Comparison of ENCODE assay signal across 10 mouse cellular contexts in genomic region chr6:52064176-52065015, GRCm38 (mm10). TPM values are rescaled to one million over a fixed set of nuclear protein-coding genes. Genes with fewer than 3 reads are reported as not detected.
DNase-seq lines count a peak whose midpoint lies in the region; ATAC-seq lines count a peak whose summit lies in the region.
"Had no signal": no experiment of that assay in that cellular context is flagged by ENCODE, and none has a peak within 500 bp of the region (broad histone marks: within the 10 kb centered on the region; RNA-seq: fewer than 3 reads in every experiment).

No protein-coding gene starts in this region.

- H3K4me1 ChIP-seq in hindbrain, embryonic 12.5 days: peaks cover 12% of the 10 kb centered on the region
- peaks cover 9% of the 10 kb centered on the region for H3K4me1 ChIP-seq in hindbrain, embryonic 10.5 days (replicated peaks)
- H3K4me1 ChIP-seq in brown adipose tissue, adult 24 weeks (ENCODE audit: control insufficient read depth, insufficient read depth, insufficient read length, low read length): peaks cover 3% of the 10 kb centered on the region; the same call in 1 of the 2 replicates
- H3K4me1 ChIP-seq in stomach, embryonic 16.5 days (ENCODE audit: control insufficient read depth, insufficient read depth, low read length): peaks cover 18% of the 10 kb centered on the region; the same call in 1 of the 2 replicates
- H3K4me1 ChIP-seq: heart, embryonic 13.5 days had no signal

- H3K27me3 ChIP-seq in hindbrain, embryonic 12.5 days: no peaks in the 10 kb centered on the region
- no peaks in the 10 kb centered on the region for H3K27me3 ChIP-seq in hindbrain, embryonic 10.5 days (ENCODE audit: insufficient read depth, poor library complexity, severe bottlenecking)
- H3K27me3 ChIP-seq in stomach, embryonic 16.5 days (ENCODE audit: control insufficient read depth, insufficient read depth, low read length): no peaks in the 10 kb centered on the region

- peak overlapping the region; percentile 52 for H3K27ac ChIP-seq in hindbrain, embryonic 12.5 days
- H3K27ac ChIP-seq in hindbrain, embryonic 10.5 days: no peak overlapping the region
- peak overlapping the region; percentile 59 for H3K27ac ChIP-seq in brown adipose tissue, adult 24 weeks (replicated peaks; ENCODE audit: low read depth, low read length)
- H3K27ac ChIP-seq in stomach, embryonic 16.5 days (ENCODE audit: low read length): peak overlapping the region; percentile 65
- H3K27ac ChIP-seq: heart, embryonic 13.5 days had no signal

- no peak for DNase-seq in hindbrain, embryonic 10.5 days (ENCODE audit: low spot score)
- DNase-seq in gonadal fat pad, adult 2 months (ENCODE audit: low read depth): peak; percentile 13
- DNase-seq in layer of hippocampus, adult 9-10 months (ENCODE audit: low spot score): peak; percentile 25
- DNase-seq in urinary bladder, postnatal 4 days (ENCODE audit: low spot score in 2 of 2): no peak

- WGBS in hindbrain, embryonic 12.5 days: 62% methylated on average over 13 of the region's 13 CpGs
- WGBS in hindbrain, embryonic 10.5 days: 83% methylated on average over 13 of the region's 13 CpGs
- WGBS in stomach, embryonic 16.5 days: 45% methylated on average over 13 of the region's 13 CpGs

- H3K9me3 ChIP-seq in hindbrain, embryonic 12.5 days (replicated peaks): no peaks in the 10 kb centered on the region
- H3K9me3 ChIP-seq in hindbrain, embryonic 10.5 days: no peaks in the 10 kb centered on the region
- no peaks in the 10 kb centered on the region for H3K9me3 ChIP-seq in stomach, embryonic 16.5 days (replicated peaks; ENCODE audit: control insufficient read depth, low read length)
- H3K9me3 ChIP-seq: G1E; heart, embryonic 13.5 days had no signal

- no peaks in the 10 kb centered on the region for H3K36me3 ChIP-seq in hindbrain, embryonic 12.5 days
- H3K36me3 ChIP-seq in hindbrain, embryonic 10.5 days: no peaks in the 10 kb centered on the region
- H3K36me3 ChIP-seq in stomach, embryonic 16.5 days (ENCODE audit: control insufficient read depth, insufficient read depth, low read length): no peaks in the 10 kb centered on the region
- H3K36me3 ChIP-seq: G1E; heart, embryonic 13.5 days had no signal

- H3K4me2 ChIP-seq in hindbrain, embryonic 12.5 days (replicated peaks): no peak overlapping the region
- peak overlapping the region; percentile 20; the same call in 1 of the 2 replicates for H3K4me2 ChIP-seq in stomach, embryonic 16.5 days (ENCODE audit: low read depth, low read length)
- H3K4me2 ChIP-seq: heart, embryonic 13.5 days had no signal

- H3K9ac ChIP-seq in hindbrain, embryonic 12.5 days: no peak overlapping the region
- H3K9ac ChIP-seq in stomach, embryonic 16.5 days (ENCODE audit: low read length): no peak overlapping the region
- H3K9ac ChIP-seq: heart, embryonic 13.5 days had no signal

- no peak overlapping the region for H3K4me3 ChIP-seq in hindbrain, embryonic 12.5 days
- H3K4me3 ChIP-seq in hindbrain, embryonic 10.5 days: no peak overlapping the region
- H3K4me3 ChIP-seq in brown adipose tissue, adult 24 weeks (ENCODE audit: insufficient read depth, low read depth, low read length): no peak overlapping the region
- H3K4me3 ChIP-seq in stomach, embryonic 16.5 days (replicated peaks; ENCODE audit: low read length): no peak overlapping the region; the same call in 1 of the 2 replicates
- H3K4me3 ChIP-seq: heart, embryonic 13.5 days had no signal

- ATAC-seq in hindbrain, embryonic 12.5 days (ENCODE audit: low FRiP score): peak; percentile 29; the same call in 1 of the 2 replicates
- peak; percentile 51 for ATAC-seq in megakaryocyte, adult 5-6 weeks (ENCODE audit: poor library complexity, severe bottlenecking)
- ATAC-seq in stomach, embryonic 16.5 days (ENCODE audit: insufficient read depth, low FRiP score): peak; percentile 80

RNA-seq across cellular contexts. Expression of gene Skap2, which starts 52.0 kb away (rescaled TPM):
- 24.4 and 27.8 TPM in 2 replicates for polyA plus RNA-seq in hindbrain, embryonic 12.5 days (2016; fragmentation: Nextera tagmentation; extraction: Ambion mirVana)
- 14.5 and 18.1 TPM in 2 replicates for polyA plus RNA-seq in hindbrain, embryonic 10.5 days (2016; fragmentation: Nextera tagmentation; extraction: Ambion mirVana)
- polyA plus RNA-seq in brown adipose tissue, adult 24 weeks (2012; ENCODE audit: insufficient read depth, insufficient read length, missing spikeins): 55.2 and 82.3 TPM in 2 replicates
- polyA plus RNA-seq in gonadal fat pad, adult 2 months (2012; rRNA removed): 14.6 and 19.0 TPM in 2 replicates
- 178 and 191 TPM in 2 replicates for total RNA-seq in megakaryocyte, adult 5-6 weeks (2015)
- 293 and 359 TPM in 2 replicates for total RNA-seq in megakaryocyte, adult 5-6 weeks (2017)
- 42.0 and 44.6 TPM in 2 replicates for polyA plus RNA-seq in stomach, embryonic 16.5 days (2015; fragmentation: Nextera tagmentation; extraction: Ambion mirVana)

Comparison
In these comparisons a context has a peak if more than half of its experiments do, and no peak if none do; other contexts are left out.
1. ATAC-seq: peak in every context shown above with its lines; median percentile 80 in stomach, embryonic 16.5 days; 51 in megakaryocyte, adult 5-6 weeks; 29 in hindbrain, embryonic 12.5 days.
2. DNase-seq: peak in gonadal fat pad, adult 2 months (single experiment) and layer of hippocampus, adult 9-10 months (single experiment); none in hindbrain, embryonic 10.5 days (single experiment) and urinary bladder, postnatal 4 days (0 of 2).